Mouse (Mus musculus): Measurements from ENCODE around the gene Lmo2. TPM values are rescaled to one million over a fixed set of nuclear protein-coding genes. Genes with fewer than 3 reads are reported as not detected.

Lmo2 gene
- total and polyA plus RNA-seq, 3 experiments: 43.3 to 108 (median 63.6) TPM

DNA sequence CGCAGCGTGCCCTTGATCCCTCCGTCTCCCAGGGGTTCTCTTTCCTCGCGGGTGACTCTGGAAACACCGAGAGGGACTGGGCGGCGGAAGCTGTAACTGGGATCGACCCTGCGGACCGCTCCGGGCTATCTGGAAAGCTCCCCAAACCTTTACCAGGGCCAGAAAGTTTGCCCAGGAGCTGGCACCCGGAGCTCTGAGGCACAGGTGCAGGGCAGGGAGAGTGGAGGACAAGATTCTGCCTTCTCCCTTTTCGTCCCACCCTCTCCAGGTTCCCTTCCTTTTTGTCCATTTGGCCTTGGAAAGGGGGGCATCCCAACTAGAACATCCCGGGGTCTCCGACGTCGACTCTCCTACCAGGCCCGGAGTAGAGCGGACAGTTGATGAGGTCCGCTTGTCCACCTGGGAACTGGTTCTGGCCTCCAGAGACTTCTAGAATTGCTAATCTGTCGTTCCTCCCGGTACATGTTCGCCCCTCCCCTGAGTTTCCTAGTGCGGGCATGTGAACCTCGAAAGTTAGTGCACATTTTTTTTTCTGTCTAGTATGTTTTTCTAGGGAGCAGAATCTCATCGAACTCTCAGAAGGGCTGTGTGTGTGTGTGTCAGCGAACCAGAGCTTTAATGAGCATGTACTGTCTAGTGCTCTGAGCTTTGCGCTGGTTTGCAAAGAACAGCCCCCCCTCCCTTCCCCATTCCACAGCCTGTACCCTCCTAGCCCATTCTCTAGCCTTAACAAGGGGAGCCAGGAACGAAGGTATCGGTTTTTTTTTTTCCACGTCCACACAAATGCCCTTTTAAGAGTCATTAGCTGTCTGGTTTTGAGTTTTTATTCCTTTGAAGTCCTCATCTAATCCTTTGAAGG, 13.2 kb downstream of the Lmo2 start:
- Histone ChIP-seq H3K4me3 (replicated peaks in 1 of 3; ENCODE audit: low read depth in 2 of 3, low read length in 2 of 3, poor library complexity in 1 of 3) (peak overlapping the region; percentile 48 to 81 (median 68)), H3K79me2 (replicated peaks; ENCODE audit: control insufficient read depth, extremely low read depth, insufficient read depth, poor library complexity, severe bottlenecking) (peaks cover 44% of the 10 kb centered on the region), H3K9ac (ENCODE audit: insufficient read depth, low read depth) (peak overlapping the region; percentile 99), H3K36me3 (replicated peaks in 1 of 2; ENCODE audit: control insufficient read depth in 1 of 2, insufficient read depth in 1 of 2, low read length in 1 of 2) (peaks cover 22 to 31% of the 10 kb centered on the region in 2 experiments), H3K4me2 (ENCODE audit: insufficient read depth, low read depth, poor library complexity, severe bottlenecking) (peak overlapping the region; percentile 93), H3K27me3 (replicated peaks) (peaks cover 5% of the 10 kb centered on the region), H3K27ac (ENCODE audit: insufficient read depth, low read depth) (peak overlapping the region; percentile 77), H3K9me3 (replicated peaks; ENCODE audit: low read length) (no peaks in the 10 kb centered on the region), H3K4me1 (ENCODE audit: control insufficient read depth in 1 of 2, insufficient read depth in 2 of 2) (peaks cover 5 to 51% of the 10 kb centered on the region in 2 experiments; a peak in 3 of 4 replicates)
- in situ Hi-C loops (cut with MboI; ENCODE audit: low pct_ligation_motif_present, low pct_unique_long_range_greater_than_20kb, low sequenced_read_pairs) (no loop called here), dilution Hi-C loops (cut with MboI; ENCODE audit: extremely low pct_ligation_motif_present, extremely low pct_unique_long_range_greater_than_20kb, low sequenced_read_pairs) (no loop called here)
- TF ChIP-seq MXI1 (IDR thresholded peaks at IDR 0.05; ENCODE audit: low read depth, low read length): peak; percentile 16; the same call in 1 of the 2 replicates
- 0 out of 2 replicates have a peak, but pooled peaks have one; percentile 20 for TF ChIP-seq TBP (conservative IDR thresholded peaks at IDR 0.05; ENCODE audit: low read depth, low read length)
- no peak for TF ChIP-seq ZMIZ1 (IDR thresholded peaks at IDR 0.05; ENCODE audit: low read depth, low read length)
- TF ChIP-seq EP300 (IDR thresholded peaks at IDR 0.05; ENCODE audit: low read length): no peak
- 0 out of 2 replicates have a peak, but pooled peaks have one; percentile 9 for TF ChIP-seq TCF12 (IDR thresholded peaks at IDR 0.05; ENCODE audit: low read depth, low read length)
- 0 out of 2 replicates have a peak, but pooled peaks have one; percentile 24 for TF ChIP-seq MYC (IDR thresholded peaks at IDR 0.05; ENCODE audit: low read depth, low read length)
- 0 out of 2 replicates have a peak, but pooled peaks have one; percentile 15 for TF ChIP-seq BHLHE40 (IDR thresholded peaks at IDR 0.05; ENCODE audit: low read depth, low read length)
- 0 out of 2 replicates have a peak, but pooled peaks have one; percentile 21 for TF ChIP-seq MAZ (IDR thresholded peaks at IDR 0.05; ENCODE audit: low read depth, low read length)
- DNase-seq (ENCODE audit: extremely low read depth): no peak

- TF ChIP-seq USF1 (IDR thresholded peaks at IDR 0.05; ENCODE audit: low read depth, low read length) (no peak), KAT2A (IDR thresholded peaks at IDR 0.05; ENCODE audit: insufficient replicate concordance, low read length) (no peak), RCOR1 (conservative IDR thresholded peaks at IDR 0.05; ENCODE audit: low read depth, low read length) (no peak), BHLHE40 (IDR thresholded peaks at IDR 0.05; ENCODE audit: low read depth, low read length) (no peak), CHD1 (IDR thresholded peaks at IDR 0.05; ENCODE audit: low read depth, low read length) (no peak), ZMIZ1 (IDR thresholded peaks at IDR 0.05; ENCODE audit: low read depth, low read length) (no peak), ZC3H11A (IDR thresholded peaks at IDR 0.05; ENCODE audit: low read depth, low read length) (no peak), ZKSCAN1 (IDR thresholded peaks at IDR 0.05; ENCODE audit: borderline replicate concordance, low read depth, low read length) (no peak)
These were observed 14.1 kb downstream of the Lmo2 start for GRCm38 (mm10) chr2:103971838-103972237.

More at GRCm38 (mm10) chr2:103971838-103972237, 14.1 kb downstream of the Lmo2 start:
- peaks cover 5 to 47% of the 10 kb centered on the region in 2 experiments; a peak in 3 of 4 replicates for H3K4me1 ChIP-seq (ENCODE audit: control insufficient read depth in 1 of 2, insufficient read depth in 2 of 2)
- in situ Hi-C loops (cut with MboI; ENCODE audit: low pct_ligation_motif_present, low pct_unique_long_range_greater_than_20kb, low sequenced_read_pairs): no loop called here
- DNase-seq (ENCODE audit: extremely low read depth): no peak
- peaks cover 26 to 36% of the 10 kb centered on the region in 2 experiments for H3K36me3 ChIP-seq (replicated peaks in 1 of 2; ENCODE audit: control insufficient read depth in 1 of 2, insufficient read depth in 1 of 2, low read length in 1 of 2)
- no peaks in the 10 kb centered on the region for H3K9me3 ChIP-seq (replicated peaks; ENCODE audit: low read length)
- H3K4me3 ChIP-seq (replicated peaks in 1 of 3; ENCODE audit: low read depth in 2 of 3, low read length in 2 of 3, poor library complexity in 1 of 3): peak overlapping the region in 1 of 3 experiments; percentile 81
- dilution Hi-C loops (cut with MboI; ENCODE audit: extremely low pct_ligation_motif_present, extremely low pct_unique_long_range_greater_than_20kb, low sequenced_read_pairs): no loop called here
- H3K79me2 ChIP-seq (replicated peaks; ENCODE audit: control insufficient read depth, extremely low read depth, insufficient read depth, poor library complexity, severe bottlenecking): peaks cover 44% of the 10 kb centered on the region
- peak overlapping the region; percentile 93 for H3K4me2 ChIP-seq (ENCODE audit: insufficient read depth, low read depth, poor library complexity, severe bottlenecking)
- peak overlapping the region; percentile 99 for H3K9ac ChIP-seq (ENCODE audit: insufficient read depth, low read depth)
- H3K27ac ChIP-seq (ENCODE audit: insufficient read depth, low read depth): no peak overlapping the region
- peaks cover 5% of the 10 kb centered on the region for H3K27me3 ChIP-seq (replicated peaks)
